Mouse (Mus musculus): ENCODE data around the gene Mfsd8. TPM values are rescaled to one million over a fixed set of nuclear protein-coding genes. Genes with fewer than 3 reads are reported as not detected.

The Mfsd8 gene
- polyA plus RNA-seq, 1 experiment from 2014 or later: 7.2 TPM

Other genes with a start within 250 kb of the Mfsd8 start
- not detected in 2 replicates for gene Slc25a31, start 138.0 kb downstream of the Mfsd8 start, polyA plus RNA-seq (2014; fragmentation: Nextera tagmentation; extraction: Ambion mirVana)
- 15.3 and 17.7 TPM in 2 replicates for gene Hspa4l, start 102.4 kb downstream of the Mfsd8 start, polyA plus RNA-seq (2014; fragmentation: Nextera tagmentation; extraction: Ambion mirVana)
- 55.5 and 55.6 TPM in 2 replicates for gene Plk4, start 46.9 kb downstream of the Mfsd8 start, polyA plus RNA-seq (2014; fragmentation: Nextera tagmentation; extraction: Ambion mirVana)
- gene Abhd18, start 84 bp upstream of the Mfsd8 start, polyA plus RNA-seq (2014; fragmentation: Nextera tagmentation; extraction: Ambion mirVana): 9.9 and 11.6 TPM in 2 replicates
- 0.35 and 0.41 TPM in 2 replicates for gene 1700034I23Rik, start 55.7 kb upstream of the Mfsd8 start, polyA plus RNA-seq (2014; fragmentation: Nextera tagmentation; extraction: Ambion mirVana)
- 3.6 and 5.8 TPM in 2 replicates for gene Larp1b, start 102.9 kb upstream of the Mfsd8 start, polyA plus RNA-seq (2014; fragmentation: Nextera tagmentation; extraction: Ambion mirVana)
- 29.5 and 32.4 TPM in 2 replicates for gene Pgrmc2, start 236.2 kb upstream of the Mfsd8 start, polyA plus RNA-seq (2014; fragmentation: Nextera tagmentation; extraction: Ambion mirVana)